Comparison of ENCODE assay signal across 10 mouse cellular contexts in the genomic region with DNA sequence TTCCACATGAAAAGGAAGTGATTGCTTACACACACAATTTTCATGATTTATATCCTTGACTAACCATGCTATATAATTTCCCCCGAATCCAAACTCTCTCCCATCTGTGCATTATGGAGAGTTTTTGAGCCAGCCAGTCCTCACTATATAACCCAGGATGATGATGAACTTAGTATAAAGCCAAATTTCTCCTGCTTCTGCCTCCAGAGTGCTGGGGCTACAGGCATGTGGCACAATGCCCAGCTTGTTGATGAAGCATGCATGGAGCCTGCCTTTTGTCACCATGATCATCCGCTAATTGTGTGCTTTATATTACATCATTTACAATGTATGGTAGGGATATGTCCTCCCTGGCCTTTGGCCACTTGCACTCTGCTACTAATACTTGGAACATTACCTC.
"Had no signal": no experiment of that assay in that cellular context is flagged by ENCODE, and none has a peak within 500 bp of the region (broad histone marks: within the 10 kb centered on the region; RNA-seq: fewer than 3 reads in every experiment).

No protein-coding gene starts in this region.

- DNase-seq: kidney, adult 11 months; kidney, adult 8-10 months; kidney, postnatal 25 days; layer of hippocampus, adult 9-11 months; liver, embryonic 13.5 days; lung, adult 2 months; lung, postnatal 14 days; lung, postnatal 4 days; midbrain, embryonic 14.5 days; thymus, postnatal 25 days had no signal
